Mouse (Mus musculus): Measurements from ENCODE around the gene Sowaha.

GRCm38 (mm10) chr11:53466231-53466971, 13.7 kb downstream of the Sowaha start:
- TF ChIP-seq GATA1 (IDR thresholded peaks at IDR 0.05; ENCODE audit: borderline replicate concordance, low read length) (no peak), FLI1 (IDR thresholded peaks at IDR 0.05; ENCODE audit: low read length) (no peak)
